Mouse (Mus musculus): ENCODE measurements around the gene Kcne4. TPM values are rescaled to one million over a fixed set of nuclear protein-coding genes. Genes with fewer than 3 reads are reported as not detected.
"Not testable (repeated sequence)": the region's sequence is repeated elsewhere in the genome, so short reads cannot be mapped to it uniquely, and the experiment has no call there.

Gene Kcne4
- 0.33 and 0.69 TPM in 2 replicates for polyA plus RNA-seq (2014; fragmentation: Nextera tagmentation; extraction: Ambion mirVana)

DNA sequence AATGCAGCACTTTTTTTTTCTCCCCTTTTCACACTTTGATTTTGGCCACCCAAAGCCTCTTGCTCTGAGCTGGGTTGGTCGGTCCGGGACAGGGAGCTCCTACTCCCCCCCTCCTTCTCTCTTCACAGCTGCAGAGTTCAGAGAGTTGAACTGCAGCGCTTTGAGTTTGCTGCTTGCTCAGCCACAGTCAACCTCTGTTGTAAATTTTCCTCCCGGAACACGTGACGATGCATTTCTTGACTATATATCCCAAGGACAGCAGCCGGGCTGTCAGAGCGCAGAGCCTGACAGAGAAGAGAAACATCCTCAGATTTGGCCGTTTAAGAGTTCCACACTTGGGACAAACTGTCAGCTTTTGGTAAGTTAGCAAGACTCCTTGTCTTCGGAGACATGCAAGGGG is at the start of gene Kcne4:
TSS of gene Kcne4 (plus strand) at position 120 of the 400 bp plus-strand sequence.
- Histone ChIP-seq H3K4me1 (ENCODE audit: control insufficient read depth, insufficient read depth, low read length) (peaks cover 8% of the 10 kb centered on the region; the same call in 1 of the 2 replicates), H3K4me3 (ENCODE audit: low read depth, low read length) (no peak within 1 kb of the TSS), H3K27ac (ENCODE audit: low read depth, low read length) (no peak within 1 kb of the TSS), H3K36me3 (ENCODE audit: control insufficient read depth, insufficient read depth, low read length) (no peaks in the 10 kb centered on the region), H3K4me2 (no peak within 1 kb of the TSS), H3K9me3 (replicated peaks; ENCODE audit: control insufficient read depth, low read length) (no peaks in the 10 kb centered on the region), H3K27me3 (ENCODE audit: control insufficient read depth, insufficient read depth, low read length) (no peaks in the 10 kb centered on the region), H3K9ac (ENCODE audit: low read depth, low read length) (no peak within 1 kb of the TSS)
- WGBS (ENCODE audit: insufficient replicate concordance) = 68% methylated on average over 10 of the region's 10 CpGs
- no peak for ATAC-seq (replicated peaks; ENCODE audit: insufficient number of reproducible peaks, low FRiP score, low TSS enrichment)

DNA sequence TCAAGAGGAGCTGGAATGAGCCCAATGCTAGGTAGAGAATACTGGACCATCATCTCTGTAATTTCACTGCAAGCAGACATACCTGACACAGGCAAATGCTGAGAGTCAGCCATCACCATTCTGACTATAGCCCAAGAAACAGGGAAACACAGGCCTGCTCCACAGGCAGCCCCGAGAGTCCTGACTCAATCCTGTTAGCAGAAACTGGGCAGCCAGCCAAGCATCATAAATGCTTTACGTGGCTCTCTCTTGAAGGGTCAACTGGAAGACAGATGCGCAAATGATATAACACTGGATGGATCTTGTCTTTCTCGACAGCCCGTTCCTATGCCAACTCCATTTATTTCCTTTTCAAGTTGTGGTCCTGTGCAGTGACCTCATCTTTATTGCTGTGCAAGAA is 34.7 kb upstream of the Kcne4 start:
- H3K4me1 ChIP-seq (ENCODE audit: control insufficient read depth, insufficient read depth, low read length) = no peaks in the 10 kb centered on the region

DNA sequence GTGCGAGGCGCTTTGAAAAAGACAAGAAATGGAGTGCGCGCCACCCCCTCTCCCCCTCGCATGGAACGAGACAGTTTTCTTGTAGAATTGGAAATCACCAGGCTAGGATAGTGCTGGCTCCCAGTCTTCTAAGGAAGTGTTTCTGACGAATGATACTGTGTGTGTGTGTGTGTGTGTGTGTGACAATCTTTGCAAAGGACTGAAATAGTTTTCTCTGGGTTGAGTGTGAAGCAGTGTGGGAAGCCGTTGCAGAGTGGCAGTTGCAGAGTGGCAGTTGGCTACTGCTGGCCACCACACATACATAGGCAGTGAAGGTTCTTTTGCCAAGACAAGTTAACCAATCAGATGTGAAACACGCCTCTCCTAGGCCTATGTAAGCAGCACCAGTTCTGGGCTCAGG is 31.6 kb upstream of the Kcne4 start:
- H3K9ac ChIP-seq (ENCODE audit: low read depth, low read length); H3K9me3 ChIP-seq (replicated peaks; ENCODE audit: control insufficient read depth, low read length); ATAC-seq (replicated peaks; ENCODE audit: insufficient number of reproducible peaks, low FRiP score, low TSS enrichment); H3K27ac ChIP-seq (ENCODE audit: low read depth, low read length); H3K4me2 ChIP-seq; H3K4me3 ChIP-seq (ENCODE audit: low read depth, low read length); H3K27me3 ChIP-seq (ENCODE audit: control insufficient read depth, insufficient read depth, low read length); H3K36me3 ChIP-seq (ENCODE audit: control insufficient read depth, insufficient read depth, low read length); H3K4me1 ChIP-seq (ENCODE audit: control insufficient read depth, insufficient read depth, low read length): not testable (repeated sequence)
- WGBS (ENCODE audit: insufficient replicate concordance) = 89% methylated on average over 9 of the region's 9 CpGs

More for the DNA sequence above, 34.7 kb upstream of the Kcne4 start:
- 0 out of 2 replicates have a peak, but pooled peaks have one; percentile 22 for ATAC-seq (replicated peaks; ENCODE audit: insufficient number of reproducible peaks, low FRiP score, low TSS enrichment)
- 47% methylated on average over 5 of the region's 5 CpGs for WGBS (ENCODE audit: insufficient replicate concordance)
- no peaks in the 10 kb centered on the region for H3K27me3 ChIP-seq (ENCODE audit: control insufficient read depth, insufficient read depth, low read length)
- no peak overlapping the region for H3K4me3 ChIP-seq (ENCODE audit: low read depth, low read length)
- H3K9ac ChIP-seq (ENCODE audit: low read depth, low read length) = no peak overlapping the region
- no peaks in the 10 kb centered on the region for H3K36me3 ChIP-seq (ENCODE audit: control insufficient read depth, insufficient read depth, low read length)
- H3K27ac ChIP-seq (ENCODE audit: low read depth, low read length) = no peak overlapping the region
- H3K9me3 ChIP-seq (replicated peaks; ENCODE audit: control insufficient read depth, low read length) = no peaks in the 10 kb centered on the region
- no peak overlapping the region for H3K4me2 ChIP-seq

DNA sequence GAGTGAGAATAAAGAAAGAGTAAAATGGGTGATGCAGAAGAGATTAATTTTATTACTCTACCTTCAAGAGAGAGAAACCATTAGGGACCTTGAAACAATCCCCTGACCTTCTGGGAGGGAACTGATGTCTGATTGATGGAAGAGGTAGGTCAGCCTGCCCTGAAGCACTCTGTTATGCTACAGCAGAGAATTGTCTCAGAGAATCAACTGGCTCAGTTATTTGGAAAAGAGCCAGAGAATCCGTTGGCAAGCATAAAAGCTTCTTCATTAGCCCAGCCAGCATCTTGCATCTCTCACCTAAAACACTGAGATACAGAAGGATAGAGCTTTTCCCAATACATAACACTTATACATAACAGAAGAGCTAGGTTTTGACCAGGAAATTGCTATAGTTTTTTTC is 26.8 kb upstream of the Kcne4 start:
- Histone ChIP-seq H3K4me1 (ENCODE audit: control insufficient read depth, insufficient read depth, low read length) (no peaks in the 10 kb centered on the region), H3K27me3 (ENCODE audit: control insufficient read depth, insufficient read depth, low read length) (no peaks in the 10 kb centered on the region), H3K36me3 (ENCODE audit: control insufficient read depth, insufficient read depth, low read length) (no peaks in the 10 kb centered on the region), H3K9me3 (replicated peaks; ENCODE audit: control insufficient read depth, low read length) (no peaks in the 10 kb centered on the region), H3K9ac (ENCODE audit: low read depth, low read length) (no peak overlapping the region), H3K4me3 (ENCODE audit: low read depth, low read length) (no peak overlapping the region), H3K4me2 (no peak overlapping the region), H3K27ac (ENCODE audit: low read depth, low read length) (no peak overlapping the region)
- no peak for ATAC-seq (replicated peaks; ENCODE audit: insufficient number of reproducible peaks, low FRiP score, low TSS enrichment)
- 55% methylated on average over 1 of the region's 1 CpGs for WGBS (ENCODE audit: insufficient replicate concordance)

DNA sequence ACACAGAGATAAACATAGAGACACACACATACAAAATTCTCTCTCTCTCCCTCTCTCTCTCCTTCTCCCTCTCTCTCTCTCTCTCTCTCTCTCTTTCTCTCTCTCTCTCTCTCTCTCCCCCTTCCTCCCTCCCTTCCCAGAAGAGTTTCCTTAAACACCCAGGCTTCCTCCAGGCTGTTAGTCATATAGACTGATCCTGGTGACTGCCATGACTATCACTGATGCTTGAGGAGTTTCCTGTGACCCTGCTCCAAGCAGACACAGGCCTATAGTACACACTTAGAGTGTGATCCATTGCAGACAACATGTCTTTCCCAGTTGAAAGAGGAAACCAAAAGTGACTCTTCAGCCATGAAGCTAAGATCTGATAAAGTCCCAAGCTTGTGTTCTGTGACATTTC is 9.1 kb upstream of the Kcne4 start:
- no peak overlapping the region for H3K4me3 ChIP-seq (ENCODE audit: low read depth, low read length)
- no peak overlapping the region for H3K9ac ChIP-seq (ENCODE audit: low read depth, low read length)
- H3K27me3 ChIP-seq (ENCODE audit: control insufficient read depth, insufficient read depth, low read length) = no peaks in the 10 kb centered on the region
- H3K9me3 ChIP-seq (replicated peaks; ENCODE audit: control insufficient read depth, low read length) = no peaks in the 10 kb centered on the region
- no peaks in the 10 kb centered on the region for H3K36me3 ChIP-seq (ENCODE audit: control insufficient read depth, insufficient read depth, low read length)
- no peak overlapping the region for H3K4me2 ChIP-seq
- ATAC-seq (replicated peaks; ENCODE audit: insufficient number of reproducible peaks, low FRiP score, low TSS enrichment) = no peak
- H3K27ac ChIP-seq (ENCODE audit: low read depth, low read length) = no peak overlapping the region
- no peaks in the 10 kb centered on the region for H3K4me1 ChIP-seq (ENCODE audit: control insufficient read depth, insufficient read depth, low read length)

DNA sequence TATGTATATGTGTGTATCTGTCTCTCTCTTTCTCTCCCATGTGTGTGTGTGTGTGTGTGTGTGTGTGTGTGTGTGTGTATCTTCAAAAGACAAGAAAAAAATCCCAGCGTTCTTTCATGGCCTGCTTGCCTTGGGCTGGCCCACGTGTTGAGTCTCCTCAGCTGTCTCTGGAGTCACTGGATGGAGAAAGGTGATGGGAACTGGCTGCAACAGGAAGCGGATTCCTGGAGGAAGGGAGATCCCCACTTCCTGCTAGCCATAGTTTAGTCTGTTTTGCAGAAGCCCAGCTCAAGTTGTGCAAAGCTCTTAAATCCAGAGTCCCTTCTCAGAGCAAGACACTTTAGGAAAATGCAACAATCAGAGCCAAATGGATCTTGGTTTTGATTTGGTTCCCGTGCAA is 6.7 kb upstream of the Kcne4 start:
- Histone ChIP-seq H3K4me2 (no peak overlapping the region), H3K4me3 (ENCODE audit: low read depth, low read length) (no peak overlapping the region), H3K9me3 (replicated peaks; ENCODE audit: control insufficient read depth, low read length) (no peaks in the 10 kb centered on the region), H3K4me1 (ENCODE audit: control insufficient read depth, insufficient read depth, low read length) (no peaks in the 10 kb centered on the region), H3K27ac (ENCODE audit: low read depth, low read length) (no peak overlapping the region), H3K27me3 (ENCODE audit: control insufficient read depth, insufficient read depth, low read length) (no peaks in the 10 kb centered on the region), H3K36me3 (ENCODE audit: control insufficient read depth, insufficient read depth, low read length) (no peaks in the 10 kb centered on the region), H3K9ac (ENCODE audit: low read depth, low read length) (no peak overlapping the region)
- no peak for ATAC-seq (replicated peaks; ENCODE audit: insufficient number of reproducible peaks, low FRiP score, low TSS enrichment)
- 56% methylated on average over 4 of the region's 4 CpGs for WGBS (ENCODE audit: insufficient replicate concordance)

- no peak for ATAC-seq (replicated peaks; ENCODE audit: insufficient number of reproducible peaks, low FRiP score, low TSS enrichment)
- no peaks in the 10 kb centered on the region for H3K9me3 ChIP-seq (replicated peaks; ENCODE audit: control insufficient read depth, low read length)
- 70% methylated on average over 3 of the region's 3 CpGs for WGBS (ENCODE audit: insufficient replicate concordance)
- no peaks in the 10 kb centered on the region for H3K4me1 ChIP-seq (ENCODE audit: control insufficient read depth, insufficient read depth, low read length)
- H3K4me3 ChIP-seq (ENCODE audit: low read depth, low read length) = no peak overlapping the region
- H3K27ac ChIP-seq (ENCODE audit: low read depth, low read length) = no peak overlapping the region
- H3K4me2 ChIP-seq = no peak overlapping the region
- H3K27me3 ChIP-seq (ENCODE audit: control insufficient read depth, insufficient read depth, low read length) = no peaks in the 10 kb centered on the region
- no peaks in the 10 kb centered on the region for H3K36me3 ChIP-seq (ENCODE audit: control insufficient read depth, insufficient read depth, low read length)
- H3K9ac ChIP-seq (ENCODE audit: low read depth, low read length) = no peak overlapping the region
Observed at GRCm38 (mm10) chr1:78810904-78811303, 5.7 kb upstream of the Kcne4 start.

DNA sequence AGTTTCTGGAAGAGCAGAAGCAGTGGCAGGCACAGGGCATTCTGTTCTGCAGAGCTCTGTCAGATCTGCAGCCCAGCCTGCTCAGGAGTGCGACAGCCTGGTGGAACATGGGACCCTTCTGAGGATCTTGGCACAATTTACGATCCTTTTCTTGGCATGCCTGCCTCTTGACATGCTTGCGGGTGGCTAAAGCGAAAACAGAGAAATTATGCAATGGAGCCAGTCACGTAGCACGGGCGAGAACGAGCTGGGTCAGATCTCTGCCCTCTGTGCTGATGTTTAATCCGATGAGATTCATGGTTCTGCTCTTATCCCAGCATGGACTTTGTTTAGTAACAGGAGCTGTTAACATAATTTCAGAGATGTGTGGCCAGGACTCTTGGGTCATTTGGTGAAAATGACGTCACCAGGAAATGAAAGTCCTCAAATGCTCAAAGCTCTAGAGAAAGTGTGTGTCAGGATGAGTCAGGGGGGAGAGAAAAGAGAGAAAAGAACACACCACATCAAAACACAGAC is 4.5 kb upstream of the Kcne4 start:
- H3K27me3 ChIP-seq (ENCODE audit: control insufficient read depth, insufficient read depth, low read length) = no peaks in the 10 kb centered on the region
- no peak for ATAC-seq (replicated peaks; ENCODE audit: insufficient number of reproducible peaks, low FRiP score, low TSS enrichment)
- 75% methylated on average over 10 of the region's 10 CpGs for WGBS (ENCODE audit: insufficient replicate concordance)

GRCm38 (mm10) chr1:78817756-78818155 is 1.2 kb downstream of the Kcne4 start:
- Histone ChIP-seq H3K9ac (ENCODE audit: low read depth, low read length) (no peak overlapping the region), H3K4me2 (no peak overlapping the region), H3K27ac (ENCODE audit: low read depth, low read length) (no peak overlapping the region), H3K4me1 (ENCODE audit: control insufficient read depth, insufficient read depth, low read length) (peaks cover 8% of the 10 kb centered on the region; the same call in 1 of the 2 replicates), H3K27me3 (ENCODE audit: control insufficient read depth, insufficient read depth, low read length) (no peaks in the 10 kb centered on the region), H3K4me3 (ENCODE audit: low read depth, low read length) (no peak overlapping the region), H3K36me3 (ENCODE audit: control insufficient read depth, insufficient read depth, low read length) (no peaks in the 10 kb centered on the region), H3K9me3 (replicated peaks; ENCODE audit: control insufficient read depth, low read length) (no peaks in the 10 kb centered on the region)
- no peak for ATAC-seq (replicated peaks; ENCODE audit: insufficient number of reproducible peaks, low FRiP score, low TSS enrichment)
- 82% methylated on average over 16 of the region's 16 CpGs for WGBS (ENCODE audit: insufficient replicate concordance)

More for the DNA sequence above, 4.5 kb upstream of the Kcne4 start:
- Histone ChIP-seq H3K9ac (ENCODE audit: low read depth, low read length) (no peak overlapping the region), H3K36me3 (ENCODE audit: control insufficient read depth, insufficient read depth, low read length) (no peaks in the 10 kb centered on the region), H3K9me3 (replicated peaks; ENCODE audit: control insufficient read depth, low read length) (no peaks in the 10 kb centered on the region), H3K4me1 (ENCODE audit: control insufficient read depth, insufficient read depth, low read length) (no peaks in the 10 kb centered on the region), H3K27ac (ENCODE audit: low read depth, low read length) (no peak overlapping the region), H3K4me2 (no peak overlapping the region), H3K4me3 (ENCODE audit: low read depth, low read length) (no peak overlapping the region)
